Mouse (Mus musculus) embryonic facial prominence, embryonic 14.5 days (tissue): ENCODE data around the gene Cyp4f13. TPM values are rescaled to one million over a fixed set of nuclear protein-coding genes. Genes with fewer than 3 reads are reported as not detected.

Experiments used
- ATAC-seq: fragments of 200-750 bp; cut with Nextera tagmentation; 2 replicates; pipeline ENCODE4 v1.8.0; 2017; ENCODE audit warnings: low read depth, moderate number of reproducible peaks, moderate TSS enrichment
- DNase-seq: peaks from one replicate; pipeline ENCODE4 v3.0.0-alpha.2; 2015; ENCODE audit warnings: low spot score
- H3K27ac ChIP-seq: fragments of 300-500 bp; sonication (generic); replicated peaks from 2 replicates; pipeline ENCODE4 v1.5.1; 2014; ENCODE audit warnings: low read depth, mild to moderate bottlenecking, low read length, moderate library complexity
- H3K27me3 ChIP-seq: fragments of 300-500 bp; sonication (generic); replicated peaks from 2 replicates; pipeline ENCODE4 v1.6.1; 2014; ENCODE audit warnings: low read length; ENCODE audit not compliant: control insufficient read depth, insufficient read depth
- H3K36me3 ChIP-seq: fragments of 300-500 bp; sonication (generic); 2 replicates; pipeline ENCODE4 v1.6.1; 2014; ENCODE audit warnings: low read length, mixed read lengths; ENCODE audit not compliant: control insufficient read depth, insufficient read depth
- H3K4me1 ChIP-seq: fragments of 300-500 bp; sonication (generic); 2 replicates; pipeline ENCODE4 v1.6.1; 2014; ENCODE audit warnings: antibody characterized with exemption, low read length; ENCODE audit not compliant: control insufficient read depth, insufficient read depth
- H3K4me2 ChIP-seq: fragments of 300-500 bp; sonication (generic); 2 replicates; pipeline ENCODE4 v1.6.1; 2014; ENCODE audit warnings: low read depth, mild to moderate bottlenecking, low read length, moderate library complexity, mixed read lengths
- H3K4me3 ChIP-seq: fragments of 300-500 bp; sonication (generic); 2 replicates; pipeline ENCODE4 v1.5.1; 2014; ENCODE audit warnings: low read depth, mild to moderate bottlenecking, low read length
- H3K9ac ChIP-seq: fragments of 300-500 bp; sonication (generic); 2 replicates; pipeline ENCODE4 v1.6.1; 2014; ENCODE audit warnings: low read depth, mild to moderate bottlenecking, low read length, moderate library complexity, mixed read lengths
- H3K9me3 ChIP-seq: fragments of 300-500 bp; sonication (generic); 2 replicates; pipeline ENCODE4 v1.6.1; 2016; ENCODE audit warnings: low read length; ENCODE audit not compliant: control insufficient read depth
- WGBS: fragments of 180-500 bp; shearing (Covaris S2); extraction: QIAGEN DNeasy Blood & Tissue Kit; methylation state at CpG from one replicate; pipeline ENCODE4 v1.1.7; 2014; 5-methylcytosine and 5-hydroxymethylcytosine counted together
- polyA plus RNA-seq: library from polyadenylated mRNA; unstranded; fragments of >200 nt; fragmentation: Nextera tagmentation; extraction: Ambion mirVana; gene quantifications from 2 replicates; pipeline ENCODE4 v1.2.1, GENCODE M21; 2014

Gene Cyp4f13
- polyA plus RNA-seq, 1 experiment from 2014 or later = 12.8 TPM

DNA sequence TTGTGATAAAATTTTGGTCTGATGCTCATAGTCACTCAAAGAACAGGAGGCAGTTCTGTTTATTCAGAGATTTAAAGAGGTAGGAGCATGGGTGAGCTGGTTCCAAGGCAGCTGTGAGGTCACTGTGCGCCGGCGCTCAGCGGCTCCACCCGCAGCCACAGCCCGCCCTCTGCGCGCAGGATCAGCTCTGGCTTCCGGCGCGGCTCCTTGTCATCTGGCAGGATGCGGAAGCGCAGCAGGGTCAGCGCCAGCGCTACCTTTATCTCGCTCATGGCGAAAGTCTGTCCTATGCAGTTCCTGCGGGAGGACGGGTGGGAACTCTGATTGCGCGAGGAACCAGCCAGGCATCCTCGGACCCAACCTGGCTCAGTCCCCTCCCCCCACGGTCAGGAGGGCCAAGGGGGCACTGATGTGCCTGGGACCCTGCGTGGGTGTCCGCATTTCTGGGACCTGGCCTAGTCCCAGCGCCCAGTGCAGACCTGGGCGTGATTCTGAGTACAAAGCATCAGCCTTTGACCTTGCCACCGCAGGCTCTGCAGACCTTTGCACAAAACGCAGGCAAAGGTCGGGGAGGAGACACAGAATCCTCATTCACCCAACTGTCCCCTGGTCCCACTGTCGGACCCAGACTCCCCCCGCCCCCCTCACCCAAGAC is 22.4 kb downstream of the Cyp4f13 start:
- Histone ChIP-seq H3K4me3 (peak overlapping the region; percentile 45), H3K27me3 (no peaks in the 10 kb centered on the region), H3K9ac (peak overlapping the region; percentile 63), H3K36me3 (no peaks in the 10 kb centered on the region), H3K9me3 (peaks cover 11% of the 10 kb centered on the region; the same call in 1 of the 2 replicates), H3K4me2 (peak overlapping the region; percentile 76), H3K27ac (no peak overlapping the region; the same call in 1 of the 2 replicates), H3K4me1 (no peaks in the 10 kb centered on the region)
- ATAC-seq = peak; percentile 98
- 20% methylated on average over 29 of the region's 32 CpGs for WGBS
- peak; percentile 88 for DNase-seq

DNA sequence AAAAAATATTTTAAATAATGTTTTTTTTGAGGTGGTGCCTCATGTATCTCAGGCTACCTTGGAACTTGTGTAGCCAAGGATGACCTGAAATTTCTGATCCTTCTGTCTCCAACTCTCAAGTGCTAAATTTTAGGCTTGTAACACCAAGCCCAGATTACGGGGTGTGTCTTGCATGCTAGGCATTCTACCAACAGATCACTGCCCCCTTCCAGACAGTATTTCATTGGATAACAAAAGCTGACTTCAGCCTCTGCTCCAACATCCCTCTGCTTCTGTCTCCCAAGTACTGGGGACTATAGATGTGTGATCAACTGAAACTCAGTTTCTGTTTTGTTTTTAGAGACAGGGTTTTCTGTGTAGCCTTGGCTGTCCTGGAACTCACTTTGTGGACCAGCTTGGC is 23.5 kb downstream of the Cyp4f13 start:
- Histone ChIP-seq H3K36me3 (no peaks in the 10 kb centered on the region), H3K4me3 (no peak overlapping the region), H3K27ac (no peak overlapping the region), H3K9me3 (peaks cover 11% of the 10 kb centered on the region; the same call in 1 of the 2 replicates), H3K27me3 (no peaks in the 10 kb centered on the region), H3K4me2 (no peak overlapping the region), H3K4me1 (no peaks in the 10 kb centered on the region), H3K9ac (no peak overlapping the region)
- WGBS = 90% methylated on average over 1 of the region's 1 CpGs
- no peak for DNase-seq
- ATAC-seq = no peak

DNA sequence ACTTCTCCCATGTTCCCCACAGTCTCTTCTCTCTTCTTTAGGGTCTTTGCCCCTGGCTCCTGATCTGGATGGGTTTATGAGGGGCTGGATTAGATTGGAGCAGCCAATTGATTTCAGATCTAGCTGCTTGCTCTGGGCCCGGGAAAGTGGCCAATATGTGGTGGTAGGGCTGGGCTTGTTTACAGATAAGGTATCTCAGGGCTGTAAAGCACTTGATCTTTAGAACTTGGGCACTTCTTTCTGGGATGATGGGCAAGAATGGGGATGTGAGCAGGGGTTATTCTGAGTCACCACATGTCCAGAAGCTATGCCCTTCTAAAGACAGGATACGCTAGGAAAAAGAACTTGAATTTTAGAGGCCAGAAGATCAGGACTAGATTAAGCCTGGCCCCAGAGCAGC is 28.1 kb downstream of the Cyp4f13 start:
- no peak overlapping the region for H3K4me2 ChIP-seq
- H3K4me3 ChIP-seq = no peak overlapping the region
- no peaks in the 10 kb centered on the region for H3K36me3 ChIP-seq
- H3K27me3 ChIP-seq = no peaks in the 10 kb centered on the region
- no peak for DNase-seq
- peaks cover 11% of the 10 kb centered on the region; the same call in 1 of the 2 replicates for H3K9me3 ChIP-seq
- no peak for ATAC-seq
- no peak overlapping the region for H3K27ac ChIP-seq
- H3K4me1 ChIP-seq = no peaks in the 10 kb centered on the region
- H3K9ac ChIP-seq = no peak overlapping the region
- WGBS = 71% methylated on average over 2 of the region's 2 CpGs

DNA sequence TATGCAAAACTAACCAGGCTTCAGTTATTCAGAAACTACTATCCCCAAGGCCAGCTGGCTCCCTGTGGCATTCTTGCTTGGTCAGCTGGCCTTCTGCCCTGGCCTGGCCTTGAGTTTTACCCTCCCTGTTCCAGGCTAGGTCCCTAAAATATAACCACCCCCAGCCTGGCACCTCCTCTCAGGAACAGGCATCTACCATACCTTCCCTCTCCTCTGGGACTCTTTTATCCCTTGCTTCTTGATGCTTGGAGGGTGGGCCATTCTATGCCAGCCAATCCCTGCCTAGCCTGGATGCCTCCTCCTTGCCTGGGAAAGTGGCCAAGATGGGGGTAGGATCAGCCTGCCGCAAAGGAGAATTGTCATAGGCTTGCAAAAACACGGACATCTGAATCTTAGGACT is 30.1 kb downstream of the Cyp4f13 start, which contains the start of gene Cyp4f14:
TSS of gene Cyp4f14 (minus strand) at position 212 of the 400 bp plus-strand sequence.
- Histone ChIP-seq H3K36me3 (no peaks in the 10 kb centered on the region), H3K27ac (no peak within 1 kb of the TSS), H3K4me3 (no peak within 1 kb of the TSS), H3K4me1 (no peaks in the 10 kb centered on the region), H3K4me2 (no peak within 1 kb of the TSS), H3K9ac (no peak within 1 kb of the TSS), H3K9me3 (peaks cover 11% of the 10 kb centered on the region; the same call in 1 of the 2 replicates), H3K27me3 (no peaks in the 10 kb centered on the region)
- WGBS = 50% methylated on average over 2 of the region's 2 CpGs
- ATAC-seq (no peak), DNase-seq (no peak)

DNA sequence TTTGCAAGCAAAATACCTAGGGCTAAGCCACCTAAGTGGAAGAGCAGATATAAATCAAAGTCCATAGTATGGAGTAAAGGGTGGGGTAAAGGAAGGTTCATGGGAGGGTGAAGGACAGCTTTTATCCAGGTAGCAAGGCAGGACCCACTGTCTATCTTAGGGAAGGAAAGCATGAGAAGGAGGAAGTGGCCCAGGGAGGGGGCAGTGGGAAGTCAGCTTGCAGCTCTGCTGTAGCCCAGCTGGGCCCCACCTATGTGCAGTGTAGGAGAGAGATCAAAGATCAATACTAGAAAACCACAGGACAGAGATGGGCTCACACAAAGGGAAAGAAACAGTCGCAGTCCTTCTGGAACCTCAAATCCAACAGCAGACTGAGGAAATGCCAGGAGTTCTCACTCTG is 31.1 kb downstream of the Cyp4f13 start:
- WGBS = 73% methylated on average over 1 of the region's 1 CpGs

DNA sequence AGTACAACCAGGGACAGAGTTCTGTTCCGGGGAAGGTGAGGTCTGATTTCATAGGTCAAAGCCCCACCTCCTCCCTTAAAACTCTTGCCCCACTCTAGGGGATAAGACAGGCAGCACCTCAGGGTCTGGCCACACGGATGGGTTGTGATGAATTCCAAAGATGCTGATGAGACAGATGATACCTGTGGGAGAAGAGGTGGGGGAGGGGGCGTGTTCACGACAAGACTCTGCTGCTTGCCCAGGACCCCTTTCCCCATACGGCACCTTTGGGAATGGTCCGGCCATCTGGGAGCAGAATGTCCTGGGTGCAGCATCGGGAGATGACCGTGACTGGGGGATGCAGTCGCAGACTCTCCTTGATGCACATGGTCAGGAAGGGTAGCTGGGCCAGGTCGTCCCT is 41.0 kb downstream of the Cyp4f13 start:
- no peak overlapping the region for H3K27ac ChIP-seq
- ATAC-seq (no peak), DNase-seq (no peak)
- H3K9me3 ChIP-seq = no peaks in the 10 kb centered on the region
- 79% methylated on average over 10 of the region's 10 CpGs for WGBS
- H3K27me3 ChIP-seq = no peaks in the 10 kb centered on the region
- H3K4me2 ChIP-seq = no peak overlapping the region
- no peaks in the 10 kb centered on the region for H3K36me3 ChIP-seq
- H3K4me1 ChIP-seq = 0 out of 2 replicates have a peak, but pooled peaks cover 2% of the 10 kb centered on the region
- H3K4me3 ChIP-seq = no peak overlapping the region
- H3K9ac ChIP-seq = no peak overlapping the region

More for the DNA sequence above, 31.1 kb downstream of the Cyp4f13 start:
- Histone ChIP-seq H3K4me1 (no peaks in the 10 kb centered on the region), H3K4me2 (no peak overlapping the region), H3K9me3 (peaks cover 4% of the 10 kb centered on the region; the same call in 1 of the 2 replicates), H3K27ac (no peak overlapping the region), H3K4me3 (no peak overlapping the region), H3K36me3 (no peaks in the 10 kb centered on the region), H3K9ac (no peak overlapping the region), H3K27me3 (no peaks in the 10 kb centered on the region)
- ATAC-seq (no peak), DNase-seq (no peak)

DNA sequence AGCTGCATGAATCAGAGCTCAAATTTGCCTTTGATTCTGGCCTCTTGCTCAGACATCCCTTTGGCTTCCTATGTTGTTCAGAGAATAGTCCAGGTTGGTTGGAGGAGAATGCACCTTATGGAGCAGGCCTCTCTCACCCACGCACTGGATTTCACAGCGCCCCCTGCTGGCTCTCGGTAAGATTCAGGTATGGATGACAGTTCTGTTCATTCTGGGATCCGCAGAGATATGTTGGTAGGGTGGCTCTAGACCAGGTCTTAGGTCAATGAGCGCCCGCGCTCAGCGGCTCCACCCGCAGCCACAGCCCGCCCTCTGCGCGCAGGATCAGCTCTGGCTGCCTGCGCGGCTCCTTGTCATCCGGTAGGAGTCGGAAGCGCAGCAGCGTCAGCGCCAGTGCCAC is 42.0 kb downstream of the Cyp4f13 start:
- Histone ChIP-seq H3K4me2 (peak overlapping the region; percentile 30; the same call in 1 of the 2 replicates), H3K27me3 (no peaks in the 10 kb centered on the region)
- 15% methylated on average over 19 of the region's 19 CpGs for WGBS

DNA sequence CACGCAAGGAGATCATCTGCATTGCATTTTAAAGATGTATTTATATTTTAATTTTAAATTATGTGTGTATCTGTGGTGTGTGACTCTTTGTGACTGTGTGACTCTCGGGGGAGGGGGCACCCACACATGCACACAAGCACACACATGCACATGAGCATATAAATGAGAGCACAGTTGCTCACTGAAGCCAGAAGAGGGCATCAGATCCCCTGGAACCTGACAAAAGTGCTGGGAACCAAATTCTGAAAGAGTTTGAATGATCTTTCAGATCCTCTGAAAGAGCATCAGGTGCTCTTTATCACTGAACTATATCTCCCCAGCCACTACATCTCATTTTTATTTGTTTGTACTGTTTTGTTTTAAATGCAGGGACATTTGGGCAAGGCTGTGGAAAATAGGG is 42.8 kb downstream of the Cyp4f13 start:
- Histone ChIP-seq H3K4me3 (no peak overlapping the region), H3K27ac (no peak overlapping the region), H3K9me3 (no peaks in the 10 kb centered on the region), H3K4me2 (no peak overlapping the region), H3K9ac (no peak overlapping the region), H3K27me3 (no peaks in the 10 kb centered on the region), H3K36me3 (no peaks in the 10 kb centered on the region), H3K4me1 (0 out of 2 replicates have a peak, but pooled peaks cover 2% of the 10 kb centered on the region)
- 57% methylated on average over 2 of the region's 2 CpGs for WGBS
- no peak for ATAC-seq
- peak; percentile 3 for DNase-seq

More for the DNA sequence above, 42.0 kb downstream of the Cyp4f13 start:
- peak; percentile 14 for DNase-seq
- Histone ChIP-seq H3K4me1 (0 out of 2 replicates have a peak, but pooled peaks cover 2% of the 10 kb centered on the region), H3K36me3 (no peaks in the 10 kb centered on the region), H3K27ac (no peak overlapping the region), H3K9me3 (no peaks in the 10 kb centered on the region), H3K9ac (no peak overlapping the region; the same call in 1 of the 2 replicates), H3K4me3 (no peak overlapping the region)
- no peak for ATAC-seq
